Comparison of ENCODE assay signal across 16 mouse cellular contexts in genomic region chr16:93912158-93912557, GRCm38 (mm10). TPM values are rescaled to one million over a fixed set of nuclear protein-coding genes. Genes with fewer than 3 reads are reported as not detected.
DNase-seq lines count a peak whose midpoint lies in the region; ATAC-seq lines count a peak whose summit lies in the region.
"Had no signal": no experiment of that assay in that cellular context is flagged by ENCODE, and none has a peak within 500 bp of the region (broad histone marks: within the 10 kb centered on the region; RNA-seq: fewer than 3 reads in every experiment).

No protein-coding gene starts in this region.

- ATAC-seq in kidney, embryonic 15.5 days (replicated peaks; ENCODE audit: low FRiP score), result peak; percentile 94
- ATAC-seq: forebrain, postnatal 0 days had no signal

- H3K4me3 ChIP-seq in kidney, embryonic 15.5 days (replicated peaks), result no peak overlapping the region
- H3K4me3 ChIP-seq: embryonic facial prominence, embryonic 13.5 days; heart, adult 2 months; liver, embryonic 15.5 days; midbrain, embryonic 10.5 days had no signal

- no peaks in the 10 kb centered on the region for H3K27me3 ChIP-seq in kidney, embryonic 15.5 days
- H3K27me3 ChIP-seq: embryonic facial prominence, embryonic 13.5 days; liver, embryonic 15.5 days had no signal

- peak overlapping the region; percentile 81 for H3K27ac ChIP-seq in kidney, embryonic 15.5 days
- H3K27ac ChIP-seq: embryonic facial prominence, embryonic 13.5 days; heart, adult 2 months; liver, embryonic 15.5 days; midbrain, embryonic 10.5 days had no signal

- H3K9ac ChIP-seq in kidney, embryonic 15.5 days, result no peak overlapping the region
- H3K9ac ChIP-seq: embryonic facial prominence, embryonic 13.5 days; forebrain, postnatal 0 days; liver, embryonic 15.5 days had no signal

- no peaks in the 10 kb centered on the region for H3K9me3 ChIP-seq in kidney, embryonic 15.5 days (replicated peaks)
- H3K9me3 ChIP-seq: embryonic facial prominence, embryonic 13.5 days; liver, embryonic 15.5 days; midbrain, embryonic 10.5 days had no signal

- intact Hi-C loops in heart, postnatal 14 days (cut with DNase I), result no loop called here

- DNase-seq in adrenal gland, postnatal 36 days, result peak; percentile 29 to 45
- no peak for DNase-seq in adrenal gland, postnatal 4 days (ENCODE audit: low spot score in 2 of 2)
- peak; percentile 40 for DNase-seq in urinary bladder, postnatal 14 days (ENCODE audit: low spot score)
- DNase-seq in urinary bladder, postnatal 10 days (ENCODE audit: low spot score), result no peak
- no peak for DNase-seq in heart, postnatal 14 days
- no peak for DNase-seq in gastrocnemius, postnatal 10 days
- DNase-seq in ovary, adult 18-20 months (ENCODE audit: low spot score), result no peak
- DNase-seq: cerebellum, postnatal 36 days; forebrain, postnatal 0 days; heart, adult 2 months; heart, postnatal 36 days; thymus, adult 2 months had no signal

- peaks cover 31% of the 10 kb centered on the region for H3K4me1 ChIP-seq in kidney, embryonic 15.5 days

- 28% methylated on average over 5 of the region's 5 CpGs for WGBS in kidney, embryonic 15.5 days

- H3K4me2 ChIP-seq in kidney, embryonic 15.5 days, result 0 out of 2 replicates have a peak overlapping the region, but pooled peaks have one; percentile 1
- H3K4me2 ChIP-seq: embryonic facial prominence, embryonic 13.5 days; liver, embryonic 15.5 days had no signal

- H3K36me3 ChIP-seq in kidney, embryonic 15.5 days, result no peaks in the 10 kb centered on the region

RNA-seq across cellular contexts. Expression of gene Chaf1b, which starts 28.5 kb away (rescaled TPM):
- 1 to 10 TPM; 3.0 to 3.9 TPM for total RNA-seq in adrenal gland, postnatal 36 days (2021)
- 10 to 100 TPM; 26.1 to 28.5 TPM for total RNA-seq in adrenal gland, postnatal 4 days (2021)
- 74.8 and 78.9 TPM in 2 replicates for polyA plus RNA-seq in kidney, embryonic 15.5 days (2015; fragmentation: Nextera tagmentation; extraction: Ambion mirVana)
- total RNA-seq in heart, postnatal 14 days (2021), result 1 to 10 TPM; 2.8 TPM
- 1 to 10 TPM; 4.6 to 6.8 TPM for total RNA-seq in gastrocnemius, postnatal 10 days (2021)

Comparison
In these comparisons a context has a peak if more than half of its experiments do, and no peak if none do; other contexts are left out.
1. DNase-seq: peak in adrenal gland, postnatal 36 days (2 of 2) and urinary bladder, postnatal 14 days (single experiment); none in adrenal gland, postnatal 4 days (0 of 2), urinary bladder, postnatal 10 days (single experiment), heart, postnatal 14 days (0 of 2), gastrocnemius, postnatal 10 days (single experiment) and ovary, adult 18-20 months (single experiment).